Mouse (Mus musculus) adrenal gland, adult (tissue): Measurements from ENCODE around the gene Ust.
"Not testable (repeated sequence)": the region's sequence is repeated elsewhere in the genome, so short reads cannot be mapped to it uniquely, and the experiment has no call there.

Experiments
- DNase-seq, 2 experiments: peaks; one replicate each; pipeline ENCODE4 v3.0.0; 2022 to 2023; ENCODE audit warnings: low spot score in 1 of 2; ENCODE audit not compliant: inconsistent age in 2 of 2

Ust gene

DNA sequence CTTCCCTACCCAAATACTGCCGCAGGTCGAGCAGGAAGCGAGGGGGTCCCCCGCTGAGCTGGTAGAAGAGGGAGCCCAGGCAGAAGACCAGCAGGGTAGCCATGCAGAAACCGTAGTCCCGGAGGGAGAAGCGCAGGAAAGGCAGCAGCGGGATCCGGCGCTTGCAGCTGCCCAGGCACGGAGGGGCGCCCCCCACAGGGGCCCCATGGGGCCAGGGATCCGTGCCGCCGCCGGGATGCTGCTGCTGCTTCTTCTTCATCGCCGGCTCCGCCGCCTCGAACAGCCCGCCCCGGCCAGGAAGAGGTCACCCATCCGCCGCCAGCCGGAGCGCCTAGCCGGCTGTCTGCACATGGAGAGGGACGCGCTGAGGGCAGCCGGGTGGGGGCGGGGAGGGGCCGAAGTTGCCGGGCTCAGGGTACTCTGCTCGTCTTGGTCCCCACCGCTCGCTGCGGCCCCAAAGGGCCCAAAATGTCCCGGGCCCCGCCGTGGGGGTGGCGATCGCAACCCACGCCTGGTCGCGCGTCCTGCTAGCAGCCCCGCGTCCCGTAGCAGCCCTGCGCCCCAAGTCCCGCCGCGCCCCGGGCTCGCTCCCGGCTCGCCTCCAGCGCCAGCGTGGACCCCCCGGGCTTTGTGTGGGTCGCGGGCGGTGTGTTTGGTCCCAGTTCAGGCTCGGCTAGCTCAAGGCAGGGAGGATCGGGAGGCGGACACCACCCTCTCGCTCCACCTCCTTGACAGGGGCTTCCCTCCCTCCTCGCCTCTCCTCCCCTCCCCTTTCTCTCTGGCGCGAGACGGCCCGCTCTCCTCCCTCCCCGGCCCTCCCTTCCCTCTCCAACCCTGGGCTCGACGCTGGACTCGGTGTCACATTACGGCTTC, at the start of gene Ust:
Gene Ust (minus strand): TSS at position 685 of the 873 bp plus-strand sequence.
- peak; percentile 80 to 94 for DNase-seq

DNA sequence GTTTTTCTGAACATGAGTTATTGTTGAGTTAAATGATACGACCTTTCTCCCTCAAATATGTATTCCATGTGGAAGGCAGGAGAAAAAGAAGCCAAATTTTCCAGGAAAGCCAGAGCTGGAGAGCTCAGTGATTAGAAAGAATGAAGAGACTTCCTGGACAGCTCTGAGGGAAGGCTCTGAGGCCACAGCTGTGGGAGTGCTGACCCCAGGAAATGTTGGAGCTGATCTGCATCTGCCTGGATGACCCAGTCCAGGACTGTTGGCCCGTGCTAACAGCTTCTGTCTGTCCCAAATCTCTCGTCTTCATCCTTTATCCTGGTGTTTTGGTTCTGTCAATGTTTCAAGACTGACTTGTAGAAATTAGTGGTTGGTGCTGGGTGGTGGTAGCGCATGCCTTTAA, 42.7 kb upstream of the Ust start:
- no peak for DNase-seq

DNA sequence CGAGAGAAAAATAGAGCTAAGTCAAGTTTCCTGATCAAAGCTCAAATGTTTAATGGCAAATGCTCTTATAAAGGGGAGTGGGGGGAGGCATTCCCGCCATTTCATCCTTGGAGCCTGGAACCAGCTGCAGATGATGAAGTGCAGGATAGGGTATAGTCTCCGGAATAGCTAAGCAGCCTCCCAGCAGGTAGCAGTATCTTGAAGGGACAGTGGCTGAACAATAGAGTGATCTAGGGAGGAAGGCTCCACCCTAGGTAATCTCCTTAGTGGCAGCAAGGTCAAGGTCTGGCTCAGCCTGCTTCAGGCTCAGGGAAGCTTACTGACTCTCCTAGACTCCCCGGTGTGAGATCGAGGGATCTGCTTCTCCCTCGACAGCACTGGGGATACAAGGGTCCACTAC, 40.9 kb upstream of the Ust start:
- not testable (repeated sequence) for DNase-seq

DNA sequence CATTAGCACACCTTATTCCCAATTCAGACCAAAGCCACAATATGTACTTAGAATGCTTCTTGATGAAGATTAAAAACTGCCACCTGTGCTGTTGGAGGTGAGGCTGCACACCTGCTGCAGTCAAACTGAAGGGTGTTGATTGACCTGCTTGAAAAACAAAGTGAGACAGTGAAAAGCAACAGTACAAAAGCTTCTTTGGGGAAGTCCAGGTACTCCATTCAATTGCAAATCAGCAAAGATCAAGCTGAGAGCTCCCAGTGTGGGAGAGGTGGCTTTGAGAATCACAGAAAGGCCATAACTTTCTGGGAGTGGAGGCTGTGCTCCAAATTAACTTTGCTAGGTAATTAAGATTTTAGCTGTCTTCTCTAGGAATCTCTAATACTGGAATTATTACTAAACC, 33.6 kb upstream of the Ust start:
- DNase-seq: not testable (repeated sequence)

DNA sequence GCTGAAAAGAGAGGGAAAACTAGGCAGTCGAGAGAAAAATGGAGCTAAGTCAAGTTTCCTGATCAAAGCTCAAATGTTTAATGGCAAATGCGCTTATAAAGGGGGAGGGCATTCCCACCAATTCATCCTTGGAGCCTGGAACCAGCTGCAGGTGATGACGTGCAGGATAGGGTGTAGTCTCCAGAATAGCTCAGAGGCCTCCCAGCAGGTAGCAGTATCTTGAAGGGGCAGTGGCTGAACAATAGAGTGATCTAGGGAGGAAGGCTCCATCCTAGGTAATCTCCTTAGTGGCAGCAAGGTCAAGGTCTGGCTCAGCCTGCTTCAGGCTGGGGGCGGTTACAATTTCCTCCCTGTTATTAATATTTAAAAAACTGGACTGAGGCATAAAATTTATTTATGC, 33.0 kb upstream of the Ust start:
- DNase-seq: not testable (repeated sequence)

DNA sequence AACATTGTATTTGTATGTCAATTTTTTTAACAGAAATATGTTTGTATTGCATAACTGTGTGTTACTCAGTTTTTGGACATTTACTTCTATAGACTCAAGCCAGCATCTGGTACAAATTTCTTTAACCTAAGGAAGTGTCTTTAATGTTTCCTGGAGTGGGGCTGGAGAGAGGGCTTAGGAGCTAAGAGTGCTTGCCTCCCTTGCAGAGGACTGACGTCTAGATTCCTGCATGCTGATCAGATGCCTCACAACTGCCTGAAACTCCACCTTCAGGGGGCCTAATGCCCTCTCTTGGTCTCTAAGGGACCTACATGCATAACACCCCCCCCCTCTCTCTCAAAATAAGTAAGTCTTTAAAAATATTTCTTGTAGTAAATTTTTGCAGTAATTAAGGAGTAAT, 22.9 kb upstream of the Ust start:
- DNase-seq: no peak

DNA sequence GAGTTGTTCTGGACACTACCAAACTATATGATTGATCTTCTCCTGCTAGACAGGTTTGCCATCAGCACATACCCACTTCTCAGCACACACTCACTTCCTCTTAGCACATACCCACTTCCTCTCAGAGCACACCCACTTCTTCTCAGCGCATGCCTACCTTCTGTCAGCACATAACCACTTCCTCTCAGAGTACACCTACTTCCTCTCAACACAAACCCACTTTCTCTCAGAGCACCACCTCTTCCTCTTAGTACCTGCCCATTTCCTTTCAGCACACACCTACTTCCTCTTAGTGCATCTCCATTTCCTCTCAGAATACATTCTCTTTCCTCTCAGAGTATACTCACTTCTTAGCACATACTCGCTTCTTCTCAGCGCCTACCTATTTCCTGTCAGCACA, 16.8 kb upstream of the Ust start:
- DNase-seq: no peak

DNA sequence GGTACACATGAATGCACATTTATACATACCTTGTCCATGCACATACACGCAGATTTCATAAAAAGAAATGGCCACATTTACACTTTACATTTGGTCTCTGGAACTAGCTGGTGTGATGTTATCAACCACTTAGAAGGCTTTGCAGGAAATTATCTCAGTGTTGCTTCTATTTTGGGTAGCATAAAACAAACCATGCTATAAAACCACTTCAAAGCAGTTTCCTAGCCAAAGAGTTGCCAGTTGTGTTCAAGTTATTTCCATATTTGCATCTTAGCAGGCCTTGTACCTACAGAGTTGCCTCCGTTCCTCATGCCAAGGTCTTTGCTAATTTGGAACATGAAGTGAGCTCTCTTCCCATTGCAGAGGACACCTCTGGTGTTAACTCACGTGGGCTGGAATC, 13.0 kb upstream of the Ust start:
- no peak for DNase-seq

DNA sequence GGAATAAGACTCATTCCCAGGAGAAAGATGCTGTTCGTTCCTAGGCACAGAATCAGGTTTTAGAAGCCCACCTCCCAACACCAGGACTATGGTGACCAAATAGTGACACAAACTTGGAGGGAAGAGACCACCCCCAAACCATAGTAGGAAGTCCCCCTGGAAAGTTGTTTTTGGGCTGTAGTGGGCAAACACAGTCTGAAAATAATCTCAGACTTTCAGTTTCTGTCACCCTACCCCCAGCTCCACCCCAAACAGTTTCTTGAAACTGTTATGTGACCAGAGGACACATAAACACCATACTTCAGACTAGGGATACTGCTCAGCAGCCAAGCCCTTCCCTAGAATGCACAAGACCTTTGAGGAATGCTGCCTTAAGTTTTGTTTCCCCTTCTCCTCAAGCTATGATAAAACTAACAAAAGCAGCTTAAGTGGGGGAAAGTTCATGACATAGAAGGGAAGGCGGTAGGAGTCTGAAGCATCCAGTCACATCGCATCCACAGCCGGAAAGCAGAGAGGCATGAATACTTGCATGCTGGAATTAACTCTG, 12.0 kb upstream of the Ust start:
- no peak for DNase-seq

DNA sequence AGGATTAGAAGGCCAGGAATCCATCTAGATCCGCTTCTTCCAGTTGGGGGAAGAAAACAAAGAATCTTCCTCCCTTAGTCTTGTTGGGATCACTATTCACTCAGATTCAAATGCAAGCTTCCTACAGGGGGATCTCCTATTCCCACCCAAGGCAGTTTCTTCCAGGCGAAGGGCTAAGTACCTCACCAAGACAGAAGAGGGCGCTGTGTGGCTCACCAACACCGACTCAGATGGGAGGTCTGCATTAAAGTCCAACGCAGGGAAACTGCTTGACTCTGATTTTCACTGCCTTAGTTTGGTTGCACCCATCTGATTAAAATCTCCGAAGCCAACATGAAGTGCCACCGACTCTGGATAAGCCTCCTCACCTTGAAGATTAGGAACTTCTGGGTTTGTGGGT, 10.5 kb upstream of the Ust start:
- DNase-seq: peak in 1 of 2 experiments; percentile 67

DNA sequence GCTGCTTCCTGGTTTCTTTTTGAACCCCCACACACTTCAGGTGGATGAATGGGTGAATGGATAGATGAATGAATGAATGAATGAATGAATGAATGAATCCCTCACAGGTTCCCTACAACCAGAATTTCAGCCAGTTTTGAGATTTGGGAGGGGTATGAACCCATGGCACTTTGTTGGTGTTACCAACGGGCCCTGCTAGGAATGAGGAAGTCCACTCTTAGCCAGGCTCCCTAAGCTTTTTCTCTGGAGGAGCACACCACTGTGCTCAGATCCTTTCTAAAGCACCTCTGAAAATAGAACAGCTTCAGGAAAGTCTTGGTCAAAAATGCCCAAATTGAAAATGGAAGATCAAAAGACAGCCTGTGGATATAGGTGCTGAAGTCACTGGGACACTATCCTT, 6.7 kb upstream of the Ust start:
- no peak for DNase-seq

DNA sequence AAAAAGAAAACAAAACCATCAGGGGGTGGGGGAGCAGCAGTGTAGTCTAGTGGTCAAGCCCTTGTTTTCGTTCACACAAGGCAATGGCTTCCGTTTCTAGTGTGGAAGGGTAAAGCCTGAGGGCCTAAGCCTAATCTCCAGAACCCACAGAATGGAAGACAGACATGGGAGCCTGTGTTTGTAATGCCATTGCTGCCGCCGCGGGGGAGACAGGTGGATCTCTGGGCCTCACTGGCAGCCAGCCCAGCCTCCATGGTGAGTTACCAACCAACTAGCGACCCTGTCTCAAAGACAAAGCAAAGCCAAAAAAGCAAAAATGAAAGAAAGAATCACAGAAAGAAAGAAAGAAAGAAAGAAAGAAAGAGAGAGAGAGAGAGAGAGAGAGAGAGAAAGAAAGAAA, 2.9 kb upstream of the Ust start:
- no peak for DNase-seq

DNA sequence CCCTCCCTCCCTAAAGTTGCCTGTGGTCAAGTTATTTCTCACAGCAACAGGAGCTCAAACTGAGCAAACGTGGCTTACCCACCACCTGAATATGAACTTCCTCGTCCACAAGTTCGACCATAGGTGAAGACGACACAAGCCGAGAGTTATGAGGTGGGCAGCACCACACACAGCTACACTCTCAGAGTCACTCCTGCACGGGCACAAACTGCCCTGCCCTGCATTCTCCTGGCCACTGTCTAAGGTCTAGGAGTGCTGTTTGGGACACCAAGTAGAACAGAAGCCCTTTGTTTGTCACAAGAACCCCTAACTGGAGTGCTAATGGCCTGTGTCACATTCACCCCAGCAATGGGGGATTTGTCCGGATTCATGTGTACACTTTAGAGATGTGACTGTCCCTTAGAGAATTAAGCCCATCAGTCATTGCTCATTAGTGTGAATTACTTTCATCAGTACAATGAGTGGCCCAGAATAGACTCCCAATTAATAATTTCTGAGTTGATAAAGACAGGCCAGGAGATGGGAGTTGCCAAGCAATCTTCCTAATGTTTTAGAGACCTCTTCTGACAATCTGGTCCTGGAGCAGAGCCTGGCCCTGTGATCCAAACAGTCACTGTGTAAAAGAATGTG, 2.3 kb upstream of the Ust start:
- no peak for DNase-seq

DNA sequence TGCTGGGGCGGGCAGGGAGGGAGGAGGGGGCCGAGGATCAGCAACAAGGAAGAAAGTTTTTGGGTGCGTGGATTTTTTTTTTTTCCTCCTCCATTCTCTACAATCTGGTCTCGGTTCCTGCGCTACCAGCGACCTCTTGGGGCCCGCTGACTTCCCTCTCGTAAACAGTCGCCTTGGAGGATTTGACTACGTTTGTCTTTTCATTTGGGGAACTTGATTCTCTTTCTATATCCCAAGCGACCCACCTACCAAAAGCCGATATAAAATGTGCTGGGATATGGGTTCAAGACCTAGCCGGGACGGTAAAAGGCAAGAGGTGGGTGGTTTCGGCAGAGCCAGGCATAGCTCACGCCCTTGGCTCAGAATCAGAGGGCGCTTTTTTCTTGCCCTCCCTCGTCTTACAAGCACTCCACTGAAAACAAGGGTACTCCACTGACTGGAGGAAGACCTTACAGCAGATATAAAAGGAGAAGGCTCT, 428 bp upstream of the Ust start:
- DNase-seq: peak in 1 of 2 experiments; percentile 83

DNA sequence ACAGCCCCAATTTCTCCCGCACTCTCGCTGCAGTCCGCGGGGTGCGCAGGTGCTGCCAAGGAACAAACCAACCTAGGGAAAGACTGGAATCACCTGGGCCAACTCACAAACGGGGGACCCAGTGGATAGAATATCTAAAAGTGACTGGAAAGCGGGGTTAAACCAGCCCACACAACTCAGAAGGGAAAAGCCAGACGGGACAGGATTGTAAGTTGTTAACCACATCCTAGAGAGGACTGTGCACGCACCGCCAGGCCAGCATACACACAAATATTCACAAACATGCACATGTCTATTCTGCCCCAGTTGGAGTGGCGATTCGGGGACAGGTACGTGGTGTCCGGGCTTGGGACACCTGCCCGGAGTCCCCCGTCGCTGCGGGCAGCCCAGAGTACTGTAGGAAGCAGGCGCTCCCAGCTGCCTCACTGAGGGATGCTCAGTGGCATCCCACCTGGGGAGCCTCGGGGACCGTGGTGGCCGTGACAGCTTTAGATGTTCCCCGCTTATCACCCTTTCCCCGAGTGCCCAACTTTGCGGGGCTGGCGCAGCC, 959 bp downstream of the Ust start:
- DNase-seq: peak in 1 of 2 experiments; percentile 29

DNA sequence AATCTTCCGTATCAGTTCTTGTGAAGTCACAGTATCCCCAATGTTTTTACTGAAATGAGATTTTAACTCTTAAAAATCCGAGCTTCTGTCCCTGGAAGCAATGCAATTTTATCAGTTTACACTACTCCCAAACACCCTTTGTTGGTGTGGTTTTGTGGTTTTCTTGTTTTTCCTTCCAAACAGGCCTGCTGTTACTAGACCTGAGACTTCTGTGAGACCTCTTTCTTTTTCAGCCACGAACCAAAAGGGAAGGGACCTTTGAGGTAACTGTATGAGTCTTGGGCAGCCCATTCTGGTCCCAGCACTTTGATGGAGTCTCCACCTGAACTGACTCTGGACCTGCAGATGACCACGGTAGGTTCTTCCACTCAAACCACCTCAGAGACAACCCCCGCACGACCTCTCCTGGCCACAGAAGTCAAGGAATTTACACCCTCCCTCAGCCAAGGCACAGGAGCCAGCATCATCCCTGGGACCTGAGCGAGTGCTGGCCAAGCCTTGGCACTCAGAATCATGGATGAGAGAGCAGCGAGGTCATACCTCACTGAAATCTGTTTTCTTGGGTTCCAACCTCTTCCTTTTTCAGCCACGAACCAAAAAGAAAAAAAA, 1.6 kb downstream of the Ust start:
- peak; percentile 6 to 33 for DNase-seq

DNA sequence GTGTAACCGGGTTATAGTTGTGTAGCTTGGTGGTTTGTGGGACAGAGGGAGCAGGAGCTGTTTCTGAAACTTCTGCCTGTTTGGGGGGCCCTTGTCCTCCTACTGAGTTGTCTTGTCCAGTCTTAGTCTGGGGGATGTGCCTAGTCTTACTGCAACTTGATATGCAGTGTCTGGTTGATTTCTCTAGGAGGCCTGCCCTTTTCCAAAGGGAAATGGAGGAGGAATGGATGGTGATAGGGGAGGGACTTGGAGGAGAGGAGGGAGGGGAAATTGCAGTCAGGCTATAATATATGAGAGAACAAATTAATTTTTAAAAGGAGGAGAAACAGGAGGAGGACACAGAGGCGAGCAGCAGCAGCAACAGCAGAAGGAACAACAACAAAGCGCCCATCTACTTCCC, 4.9 kb downstream of the Ust start:
- DNase-seq: no peak

DNA sequence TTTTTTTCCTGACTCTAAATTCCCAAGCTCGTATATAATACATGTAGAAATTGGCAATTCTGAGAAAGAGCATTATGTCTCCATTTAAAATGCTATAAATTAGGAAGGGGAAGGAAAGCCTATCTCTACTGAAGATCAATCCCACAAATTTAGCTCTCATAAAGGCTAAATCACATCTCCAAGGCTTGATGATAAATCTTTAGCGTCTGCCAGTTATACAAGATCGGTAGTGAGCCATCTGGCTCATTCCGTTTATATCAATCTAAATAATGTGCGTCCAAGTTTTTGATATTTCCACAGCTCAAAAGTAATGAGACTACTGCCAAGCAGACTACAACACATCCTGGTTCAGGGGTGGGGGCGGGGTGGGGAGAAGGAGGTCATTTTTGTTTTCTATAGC, 6.4 kb downstream of the Ust start:
- DNase-seq: no peak

DNA sequence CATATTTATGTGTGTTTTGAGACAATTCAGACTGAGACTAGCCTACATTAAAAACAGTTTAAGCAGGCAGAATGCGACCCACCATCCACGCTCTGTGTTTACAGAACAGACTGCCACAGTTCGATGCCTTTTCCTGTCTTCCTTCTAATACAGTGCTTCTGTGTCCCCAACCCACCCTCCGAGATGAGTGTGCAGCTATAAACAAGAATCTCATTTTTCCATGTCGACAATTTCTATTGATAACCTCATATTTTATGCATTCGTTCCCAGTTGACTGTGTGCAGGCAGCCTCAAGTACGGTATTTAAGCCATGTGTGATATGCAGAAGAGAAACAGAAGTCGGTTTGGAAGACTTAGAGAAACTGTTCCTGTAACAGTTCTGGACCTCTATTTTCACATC, 6.9 kb downstream of the Ust start:
- DNase-seq: no peak

DNA sequence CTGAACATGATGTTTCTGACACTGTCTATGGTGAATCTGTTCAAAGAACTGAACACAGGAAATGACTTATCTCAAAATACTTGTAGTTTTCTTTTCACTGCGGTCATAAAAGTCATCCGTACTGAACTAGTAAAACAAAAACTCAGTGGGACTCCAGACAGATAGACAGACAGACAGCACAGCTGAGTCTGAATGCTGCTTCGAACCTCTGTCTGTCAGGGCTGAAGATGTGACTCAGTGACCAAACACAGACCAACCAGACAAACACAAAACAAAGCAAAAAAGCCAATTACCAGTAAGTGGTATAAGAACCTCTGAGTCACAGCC, 12.4 kb downstream of the Ust start:
- no peak for DNase-seq

DNA sequence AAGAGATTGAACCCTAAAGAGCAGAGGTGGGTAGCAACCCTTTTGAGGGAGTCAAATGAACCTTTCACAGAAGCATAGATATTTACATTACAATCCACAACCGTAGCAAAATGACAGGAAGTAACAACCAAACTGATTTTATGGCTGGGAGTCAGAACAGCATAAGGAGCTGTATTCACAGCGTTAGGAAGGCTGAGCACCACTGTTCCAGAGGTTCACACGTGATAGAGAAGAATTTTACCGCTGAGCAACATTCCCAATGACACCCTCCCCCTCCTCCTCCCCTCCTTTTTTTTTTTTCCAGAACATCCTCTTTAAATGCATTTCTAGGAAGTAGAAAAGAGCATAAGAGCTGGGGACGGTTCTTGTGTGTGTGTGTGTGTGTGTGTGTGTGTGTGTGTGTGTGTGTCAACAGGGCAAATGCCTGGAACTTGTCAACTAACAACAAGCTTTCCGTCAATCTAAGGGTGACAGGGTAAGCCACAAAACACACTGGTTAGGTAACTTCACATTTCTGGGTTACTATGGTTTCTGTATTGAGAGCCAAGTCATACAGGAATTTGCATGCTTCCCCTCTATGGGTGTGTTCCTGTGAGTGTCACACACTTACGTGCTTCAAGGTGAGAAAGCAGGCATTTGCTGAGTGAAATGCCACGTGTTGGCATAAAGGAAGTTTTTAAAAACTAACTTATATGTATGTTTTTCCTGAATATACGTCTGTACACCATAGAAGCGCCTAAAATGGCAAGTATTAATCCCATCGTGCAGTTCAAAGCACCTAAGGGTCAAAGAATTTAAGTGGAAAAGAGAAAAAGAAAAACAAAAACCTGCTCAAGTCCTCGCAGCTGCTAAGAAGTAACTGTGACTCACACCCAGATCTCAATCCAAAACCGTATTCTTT, 13.0 kb downstream of the Ust start:
- no peak for DNase-seq
